Mouse (Mus musculus): ENCODE data around the gene Dhx57. TPM values are rescaled to one million over a fixed set of nuclear protein-coding genes. Genes with fewer than 3 reads are reported as not detected.
A peak's percentile ranks its signal among the peaks of the same experiment; 100 is the strongest.
"Not testable (repeated sequence)": the region's sequence is repeated elsewhere in the genome, so short reads cannot be mapped to it uniquely, and the experiment has no call there.

The Dhx57 gene
- polyA plus RNA-seq, 1 experiment from 2014 or later: 3.4 TPM

- peaks cover 23% of the 10 kb centered on the region for H3K4me1 ChIP-seq (replicated peaks)
- H3K36me3 ChIP-seq: peaks cover 19% of the 10 kb centered on the region
- H3K9me3 ChIP-seq (replicated peaks): no peaks in the 10 kb centered on the region
- DNase-seq (peak; percentile 79), ATAC-seq (ENCODE audit: low read depth) (peak; percentile 98)
- under 1% methylated on average over 33 of the region's 33 CpGs for WGBS (ENCODE audit: insufficient replicate concordance)
- peak within 1 kb of the TSS; percentile 76 for H3K4me2 ChIP-seq
- H3K4me3 ChIP-seq (replicated peaks): peak within 1 kb of the TSS; percentile 70
- peak within 1 kb of the TSS; percentile 81 for H3K27ac ChIP-seq
- H3K9ac ChIP-seq: peak within 1 kb of the TSS; percentile 78
- no peaks in the 10 kb centered on the region for H3K27me3 ChIP-seq
Observed at GRCm38 (mm10) chr17:80224326-80225116, 65.8 kb downstream of the Dhx57 start, which contains the start of gene Gemin6. TSS of gene Gemin6 (plus strand) at chr17:80224441.

- Histone ChIP-seq H3K36me3 (peaks cover 12% of the 10 kb centered on the region), H3K4me2 (peak overlapping the region; percentile 76), H3K9me3 (replicated peaks) (no peaks in the 10 kb centered on the region), H3K4me3 (replicated peaks) (peak overlapping the region; percentile 70), H3K4me1 (replicated peaks) (peaks cover 23% of the 10 kb centered on the region), H3K9ac (peak overlapping the region; percentile 78), H3K27me3 (no peaks in the 10 kb centered on the region), H3K27ac (peak overlapping the region; percentile 81)
- WGBS (ENCODE audit: insufficient replicate concordance): 4% methylated on average over 9 of the region's 9 CpGs
- DNase-seq: no peak
- peak; percentile 27 for ATAC-seq (ENCODE audit: low read depth)
Observed at GRCm38 (mm10) chr17:80223829-80224228, 66.4 kb downstream of the Dhx57 start.

- Histone ChIP-seq H3K4me2 (no peak overlapping the region), H3K36me3 (no peaks in the 10 kb centered on the region), H3K4me3 (replicated peaks) (no peak overlapping the region), H3K4me1 (replicated peaks) (peaks cover 23% of the 10 kb centered on the region), H3K27ac (no peak overlapping the region), H3K9me3 (replicated peaks) (no peaks in the 10 kb centered on the region), H3K9ac (no peak overlapping the region), H3K27me3 (no peaks in the 10 kb centered on the region)
- ATAC-seq (ENCODE audit: low read depth) (no peak), DNase-seq (no peak)
- 42% methylated on average over 3 of the region's 3 CpGs for WGBS (ENCODE audit: insufficient replicate concordance)
Observed at GRCm38 (mm10) chr17:80221890-80222628, 68.2 kb downstream of the Dhx57 start.

GRCm38 (mm10) chr17:80221202-80221601 is 69.1 kb downstream of the Dhx57 start:
- DNase-seq (no peak), ATAC-seq (ENCODE audit: low read depth) (no peak)
- no peaks in the 10 kb centered on the region for H3K27me3 ChIP-seq
- 38% methylated on average over 9 of the region's 9 CpGs for WGBS (ENCODE audit: insufficient replicate concordance)
- no peak overlapping the region for H3K9ac ChIP-seq
- no peaks in the 10 kb centered on the region for H3K36me3 ChIP-seq
- H3K4me2 ChIP-seq: no peak overlapping the region
- H3K9me3 ChIP-seq (replicated peaks): no peaks in the 10 kb centered on the region
- H3K27ac ChIP-seq: no peak overlapping the region
- H3K4me3 ChIP-seq (replicated peaks): no peak overlapping the region
- H3K4me1 ChIP-seq (replicated peaks): peaks cover 23% of the 10 kb centered on the region

- ATAC-seq (ENCODE audit: low read depth) (no peak), DNase-seq (no peak)
- Histone ChIP-seq H3K4me1 (replicated peaks) (peaks cover 21% of the 10 kb centered on the region), H3K27ac (no peak overlapping the region), H3K4me3 (replicated peaks) (no peak overlapping the region), H3K9ac (no peak overlapping the region), H3K9me3 (replicated peaks) (no peaks in the 10 kb centered on the region), H3K36me3 (no peaks in the 10 kb centered on the region), H3K4me2 (no peak overlapping the region), H3K27me3 (no peaks in the 10 kb centered on the region)
- WGBS (ENCODE audit: insufficient replicate concordance): 67% methylated on average over 2 of the region's 2 CpGs
Observed at GRCm38 (mm10) chr17:80220131-80220530, 70.1 kb downstream of the Dhx57 start.

GRCm38 (mm10) chr17:80213998-80214397 is 76.3 kb downstream of the Dhx57 start:
- not testable (repeated sequence) for H3K4me2 ChIP-seq; H3K36me3 ChIP-seq; DNase-seq; H3K9ac ChIP-seq; H3K4me3 ChIP-seq (replicated peaks); H3K27ac ChIP-seq; H3K9me3 ChIP-seq (replicated peaks); ATAC-seq (ENCODE audit: low read depth); H3K27me3 ChIP-seq; H3K4me1 ChIP-seq (replicated peaks)
- WGBS (ENCODE audit: insufficient replicate concordance): 80% methylated on average over 4 of the region's 4 CpGs

- Histone ChIP-seq H3K4me2 (peak within 1 kb of the TSS; percentile 87), H3K36me3 (peaks cover 35% of the 10 kb centered on the region), H3K27ac (peak within 1 kb of the TSS; percentile 95), H3K9ac (peak within 1 kb of the TSS; percentile 95), H3K9me3 (replicated peaks) (no peaks in the 10 kb centered on the region), H3K4me1 (replicated peaks) (peaks cover 26% of the 10 kb centered on the region), H3K4me3 (replicated peaks) (peak within 1 kb of the TSS; percentile 92), H3K27me3 (no peaks in the 10 kb centered on the region)
- ATAC-seq (ENCODE audit: low read depth): peak; percentile 86
- WGBS (ENCODE audit: insufficient replicate concordance): under 1% methylated on average over 95 of the region's 95 CpGs
- DNase-seq: peak; percentile 94
Observed at GRCm38 (mm10) chr17:80206671-80207581, 83.3 kb downstream of the Dhx57 start, which contains the start of the genes Srsf7 and Ttc39d. TSS of gene Srsf7 (minus strand) at chr17:80207307. TSS of gene Ttc39d (plus strand) at chr17:80207460.

GRCm38 (mm10) chr17:80206301-80206670 is 84.0 kb downstream of the Dhx57 start:
- ATAC-seq (ENCODE audit: low read depth) (peak; percentile 72), DNase-seq (peak; percentile 35)
- no peaks in the 10 kb centered on the region for H3K9me3 ChIP-seq (replicated peaks)
- H3K27ac ChIP-seq: peak overlapping the region; percentile 95
- H3K27me3 ChIP-seq: no peaks in the 10 kb centered on the region
- peak overlapping the region; percentile 87 for H3K4me2 ChIP-seq
- H3K36me3 ChIP-seq: peaks cover 42% of the 10 kb centered on the region
- peak overlapping the region; percentile 92 for H3K4me3 ChIP-seq (replicated peaks)
- 0% methylated on average over 36 of the region's 36 CpGs for WGBS (ENCODE audit: insufficient replicate concordance)
- peaks cover 26% of the 10 kb centered on the region for H3K4me1 ChIP-seq (replicated peaks)
- H3K9ac ChIP-seq: peak overlapping the region; percentile 95

- no peak for DNase-seq
- Histone ChIP-seq H3K9me3 (replicated peaks) (no peaks in the 10 kb centered on the region), H3K4me2 (peak overlapping the region; percentile 87), H3K9ac (peak overlapping the region; percentile 95), H3K4me1 (replicated peaks) (peaks cover 26% of the 10 kb centered on the region), H3K36me3 (peaks cover 45% of the 10 kb centered on the region), H3K27ac (no peak overlapping the region), H3K4me3 (replicated peaks) (peak overlapping the region; percentile 92), H3K27me3 (no peaks in the 10 kb centered on the region)
- 11% methylated on average over 5 of the region's 5 CpGs for WGBS (ENCODE audit: insufficient replicate concordance)
- ATAC-seq (ENCODE audit: low read depth): no peak
Observed at GRCm38 (mm10) chr17:80205657-80206056, 84.6 kb downstream of the Dhx57 start.

- Histone ChIP-seq H3K9ac (no peak overlapping the region), H3K4me1 (replicated peaks) (peaks cover 9% of the 10 kb centered on the region), H3K27me3 (no peaks in the 10 kb centered on the region), H3K9me3 (replicated peaks) (no peaks in the 10 kb centered on the region), H3K36me3 (peaks cover 76% of the 10 kb centered on the region), H3K4me2 (no peak overlapping the region), H3K27ac (no peak overlapping the region), H3K4me3 (replicated peaks) (no peak overlapping the region)
- WGBS (ENCODE audit: insufficient replicate concordance): 98% methylated on average over 3 of the region's 3 CpGs
- DNase-seq: no peak
- peak; percentile 26 for ATAC-seq (ENCODE audit: low read depth)
Observed at GRCm38 (mm10) chr17:80199160-80199778, 91.0 kb downstream of the Dhx57 start.
